Mouse (Mus musculus): Measurements from ENCODE around the gene Scgb2b7.
"Not testable (repeated sequence)": the region's sequence is repeated elsewhere in the genome, so short reads cannot be mapped to it uniquely, and the experiment has no call there.

The Scgb2b7 gene

GRCm38 (mm10) chr7:31705657-31706056 is at the start of gene Scgb2b7:
TSS of gene Scgb2b7 (minus strand) at chr7:31705757.
- not testable (repeated sequence) for DNase-seq (ENCODE audit: low read depth in 2 of 2, low spot score in 2 of 2)

DNA sequence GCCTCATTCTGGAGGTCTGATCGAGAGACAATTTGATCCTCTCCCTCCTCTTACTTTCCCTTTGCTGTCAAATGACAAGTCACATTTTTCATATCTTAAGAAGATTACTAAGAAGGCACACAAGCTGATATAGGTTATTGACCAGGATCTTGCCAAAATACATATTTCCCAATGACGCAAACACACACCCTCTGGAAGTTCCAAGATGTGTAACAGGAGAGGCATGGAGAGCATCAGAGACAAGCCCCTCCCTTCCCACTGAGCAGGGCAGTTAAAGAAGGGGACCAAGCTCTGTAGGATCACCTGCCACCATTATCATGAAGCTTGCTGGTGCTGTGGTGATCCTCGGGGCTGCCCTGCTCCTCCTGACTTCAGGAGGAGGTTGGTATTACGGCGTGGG is 6.8 kb upstream of the Scgb2b7 start, which contains the start of gene Scgb1b7:
Gene Scgb1b7 (plus strand): TSS at position 301 of the 400 bp plus-strand sequence.
- not testable (repeated sequence) for DNase-seq (ENCODE audit: low read depth in 2 of 2, low spot score in 2 of 2)

Data from CD8-positive naive resting alpha-beta T cell, adult 2 months (primary cell).